Mouse (Mus musculus) embryo, embryonic 11 days (tissue): Measurements from ENCODE around the gene Minar1.

ENCODE experiments used
- DNase-seq: peaks from one replicate; pipeline ENCODE4 v3.0.0-alpha.2; 2015

Gene Minar1

DNA sequence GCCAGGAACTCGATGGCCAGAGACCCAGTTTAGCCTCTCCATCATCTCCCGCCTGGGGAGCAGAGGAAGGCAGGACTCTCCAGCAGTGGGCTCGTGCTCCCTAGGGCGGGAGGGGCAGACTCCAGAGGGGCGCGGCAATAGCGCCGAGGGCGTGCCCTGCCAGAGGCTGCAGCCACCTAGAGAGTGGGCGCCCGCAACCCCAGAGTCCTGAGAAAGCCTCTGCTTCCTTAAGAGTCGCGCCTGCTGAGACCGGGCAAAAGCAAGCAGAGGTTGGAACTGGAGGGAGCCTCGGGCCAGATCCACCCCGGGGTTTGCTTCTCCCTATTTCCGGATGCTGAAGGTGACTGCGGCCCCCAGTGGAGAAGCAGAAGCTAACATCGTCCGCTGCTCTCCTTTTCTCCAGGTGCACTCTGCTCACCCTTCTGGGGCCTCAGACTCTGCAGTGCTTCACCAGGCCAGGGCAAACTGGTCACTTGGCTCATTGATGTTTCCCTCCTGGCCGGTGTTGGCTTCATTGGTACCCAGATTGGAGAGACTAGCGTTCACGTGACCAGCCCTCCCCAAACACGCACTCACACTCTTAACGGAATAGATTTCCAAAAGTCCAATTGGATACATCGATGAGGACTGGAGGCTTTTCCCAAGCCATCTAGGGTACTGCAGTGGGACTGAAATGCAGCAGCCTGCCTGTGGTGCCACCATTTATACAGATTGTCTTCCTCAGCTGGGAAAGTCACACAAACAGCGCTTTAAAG lies at the start of gene Minar1:
Gene Minar1 (minus strand): TSS at position 120 of the 755 bp plus-strand sequence.
- peak; percentile 64 for DNase-seq

DNA sequence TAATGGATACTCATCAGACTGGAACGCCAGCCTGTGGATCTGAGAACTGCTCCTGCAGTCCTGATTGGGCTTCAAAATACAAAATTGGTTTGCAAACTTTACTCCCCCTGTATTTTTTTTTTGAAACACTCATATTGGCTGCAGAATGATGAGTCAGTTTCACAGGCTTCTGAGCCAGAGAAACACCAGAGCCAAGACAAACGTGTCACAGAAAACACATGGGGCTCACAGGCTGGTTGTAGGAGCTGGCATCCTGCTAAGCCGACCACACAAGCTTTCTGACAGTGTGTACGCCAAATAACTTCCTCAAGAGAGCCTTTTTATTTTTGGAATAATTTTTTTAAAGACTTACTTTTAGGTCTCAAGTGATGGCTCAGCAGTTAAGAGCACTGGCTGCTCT lies 47.0 kb upstream of the Minar1 start:
- no peak for DNase-seq

DNA sequence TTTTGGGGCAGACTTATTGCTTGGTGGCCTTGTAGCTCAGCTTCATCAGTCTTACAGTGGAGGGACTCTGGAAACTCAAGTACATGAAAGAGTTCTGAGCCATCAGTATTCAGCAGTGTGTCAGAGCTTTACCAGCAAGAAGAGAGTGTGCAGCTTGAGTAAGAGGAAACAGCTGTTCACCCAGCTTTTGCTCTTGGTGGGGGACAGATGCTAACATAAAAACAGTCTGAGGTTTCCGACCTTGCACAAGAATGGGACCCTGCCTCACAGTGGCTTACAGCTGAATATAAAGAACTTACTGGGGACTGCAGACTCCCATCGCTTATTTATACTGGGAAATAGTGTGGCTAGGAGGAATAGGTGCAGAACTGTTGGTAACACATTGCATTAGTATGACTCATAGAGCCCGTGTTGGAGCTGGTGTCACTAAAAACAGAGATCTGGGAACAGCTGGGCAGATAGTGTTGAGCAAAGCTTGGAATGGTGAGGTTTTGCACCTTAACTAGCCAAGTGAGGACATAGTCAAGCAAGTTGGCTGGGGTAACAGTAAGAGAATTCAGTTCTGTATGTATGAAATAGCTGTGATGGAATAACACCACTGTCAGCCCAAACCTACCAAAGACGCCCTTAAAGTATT lies 44.5 kb upstream of the Minar1 start:
- no peak for DNase-seq

- DNase-seq: no peak
These were observed 28.0 kb upstream of the Minar1 start for GRCm38 (mm10) chr9:89650913-89651312.

DNA sequence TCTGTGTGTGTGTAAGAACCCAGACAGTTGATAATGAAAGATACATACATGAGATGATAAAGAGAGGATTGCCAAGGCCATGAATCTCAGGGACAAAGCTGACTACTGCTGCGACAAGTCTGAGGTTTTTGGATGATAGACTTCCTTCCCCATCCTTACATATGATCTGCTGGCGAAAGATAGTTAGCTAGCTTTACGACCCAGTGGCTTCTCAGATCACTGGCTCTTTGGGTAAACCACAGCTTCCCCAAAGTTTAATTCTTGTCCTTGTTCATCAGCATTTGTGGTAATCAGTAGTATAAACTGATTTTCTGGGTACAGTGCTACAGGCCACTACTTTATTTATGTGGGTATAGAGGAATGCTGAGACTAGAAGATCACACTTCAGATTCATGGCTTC lies 14.5 kb upstream of the Minar1 start:
- no peak for DNase-seq

- peak; percentile 51 for DNase-seq
These were observed 474 bp downstream of the Minar1 start for GRCm38 (mm10) chr9:89622296-89623005.

GRCm38 (mm10) chr9:89621750-89622149 lies 1.2 kb downstream of the Minar1 start:
- no peak for DNase-seq

- no peak for DNase-seq
These were observed 2.6 kb downstream of the Minar1 start for GRCm38 (mm10) chr9:89620347-89620746.

DNA sequence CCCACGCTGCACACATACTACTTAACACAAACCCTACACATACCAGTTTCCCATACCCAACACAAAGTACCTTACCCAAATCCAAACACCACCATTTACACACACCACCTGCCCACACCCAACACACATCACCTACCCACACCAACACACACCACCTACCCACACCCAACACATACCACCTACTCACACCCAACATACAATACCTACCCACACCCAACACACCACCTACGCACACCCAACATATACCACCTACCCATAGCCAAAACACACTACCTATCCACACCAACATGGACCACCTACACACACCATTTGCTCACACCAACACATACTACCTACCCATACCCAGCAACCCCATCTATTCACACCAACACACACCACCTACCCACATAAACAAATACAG lies 6.0 kb downstream of the Minar1 start:
- no peak for DNase-seq

GRCm38 (mm10) chr9:89610592-89610991 lies 12.3 kb downstream of the Minar1 start:
- no peak for DNase-seq

GRCm38 (mm10) chr9:89607321-89607720 lies 15.6 kb downstream of the Minar1 start:
- DNase-seq: no peak

DNA sequence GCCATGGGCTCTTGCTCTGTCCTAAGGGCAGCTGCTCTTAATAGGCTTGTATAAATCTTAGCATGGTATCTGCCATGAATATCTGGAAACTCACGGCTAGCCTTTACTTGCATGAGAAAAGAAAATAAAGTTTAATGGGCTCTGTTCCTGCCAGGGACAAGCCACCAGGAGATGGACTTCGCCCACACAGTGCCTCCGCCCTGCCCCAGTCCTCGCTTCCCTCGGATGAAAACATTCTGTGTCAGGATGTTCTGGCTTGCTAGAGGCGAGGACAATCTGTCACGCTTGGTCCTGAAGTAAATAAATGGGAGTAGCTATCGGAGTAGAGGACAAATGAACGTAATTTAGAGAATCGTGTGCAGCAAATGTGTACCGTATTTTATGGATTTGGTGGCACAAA lies 16.7 kb downstream of the Minar1 start:
- DNase-seq: no peak

DNA sequence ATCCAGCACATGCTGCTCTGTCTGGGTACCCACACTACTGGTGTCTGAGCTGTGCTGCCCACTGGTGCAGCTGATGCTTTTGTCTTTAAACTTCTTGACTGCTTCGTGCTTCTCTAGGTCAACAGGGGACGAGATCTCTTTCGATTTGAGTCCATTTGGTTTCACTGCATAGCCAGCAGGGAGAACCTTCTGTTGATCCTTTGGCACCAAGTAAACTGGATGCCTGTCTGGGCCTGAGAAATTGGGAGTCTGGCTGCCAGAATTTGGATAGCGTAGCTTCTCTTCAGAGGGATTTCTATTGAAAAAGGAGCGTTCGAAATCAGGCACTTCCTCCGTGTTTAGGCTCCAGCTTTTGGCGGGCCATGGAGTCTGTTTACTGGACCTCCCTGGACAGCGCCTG lies 21.0 kb downstream of the Minar1 start:
- DNase-seq: no peak

DNA sequence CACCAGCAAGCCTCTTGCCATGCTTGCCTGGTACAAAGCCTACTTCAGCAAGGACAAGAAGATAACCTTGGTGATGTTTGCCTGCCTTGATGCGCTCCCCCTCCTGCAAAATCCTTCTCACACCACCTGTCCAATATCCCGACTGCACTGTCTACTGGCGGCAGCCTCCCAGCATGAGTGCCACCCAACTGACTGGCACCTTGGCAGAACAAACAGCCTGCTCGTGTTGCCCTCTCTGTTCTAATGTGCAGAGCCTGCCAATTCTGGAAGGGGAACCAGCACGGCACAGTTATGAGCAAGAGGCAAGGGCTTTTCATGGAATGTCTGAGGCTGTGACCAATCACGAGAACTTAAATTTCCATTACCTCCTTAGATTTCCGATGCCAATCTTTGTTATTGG lies 22.2 kb downstream of the Minar1 start:
- DNase-seq: no peak

GRCm38 (mm10) chr9:89597071-89597470 lies 25.9 kb downstream of the Minar1 start:
- DNase-seq: no peak

DNA sequence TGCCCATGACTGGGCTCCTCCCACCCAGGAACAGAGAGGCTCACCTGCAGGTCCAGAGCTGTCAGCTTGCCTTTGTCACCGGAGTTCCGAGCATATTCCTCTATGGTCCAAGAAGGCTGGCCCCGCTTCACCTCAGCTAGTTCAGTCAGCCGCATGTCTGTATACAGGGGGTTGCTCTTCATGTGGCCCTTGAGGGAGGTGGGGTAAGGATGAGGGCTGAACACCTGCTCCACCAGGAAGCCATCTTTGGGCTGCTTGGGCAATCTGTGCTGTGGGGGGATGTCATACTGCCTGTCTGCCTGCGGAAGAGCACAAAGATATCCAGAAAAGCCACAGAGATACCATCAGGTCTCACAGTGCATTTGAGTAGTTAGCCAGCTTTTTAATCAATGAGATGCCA lies 26.5 kb downstream of the Minar1 start:
- no peak for DNase-seq

DNA sequence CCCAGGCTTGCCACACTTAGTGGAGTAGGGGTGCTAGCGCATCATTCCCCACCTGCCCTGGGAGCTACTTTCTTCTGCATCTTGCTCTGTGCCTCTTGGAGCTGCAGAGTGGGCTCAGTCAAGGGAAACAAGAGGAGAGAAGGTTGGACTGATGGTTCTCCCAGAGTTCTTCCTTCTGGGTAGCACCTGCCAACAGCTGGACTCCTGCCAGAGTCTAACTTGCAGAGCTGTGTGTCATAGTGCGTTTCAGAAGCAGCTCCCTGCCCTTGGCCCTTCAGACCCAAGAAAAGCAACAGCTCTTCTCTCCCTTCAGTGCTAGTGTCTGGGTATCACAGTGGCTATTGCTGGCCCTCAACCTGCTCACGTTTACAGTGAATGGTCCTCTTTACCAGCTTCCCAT lies 30.5 kb downstream of the Minar1 start:
- DNase-seq: no peak

GRCm38 (mm10) chr9:89578422-89578821 lies 44.5 kb downstream of the Minar1 start:
- no peak for DNase-seq

DNA sequence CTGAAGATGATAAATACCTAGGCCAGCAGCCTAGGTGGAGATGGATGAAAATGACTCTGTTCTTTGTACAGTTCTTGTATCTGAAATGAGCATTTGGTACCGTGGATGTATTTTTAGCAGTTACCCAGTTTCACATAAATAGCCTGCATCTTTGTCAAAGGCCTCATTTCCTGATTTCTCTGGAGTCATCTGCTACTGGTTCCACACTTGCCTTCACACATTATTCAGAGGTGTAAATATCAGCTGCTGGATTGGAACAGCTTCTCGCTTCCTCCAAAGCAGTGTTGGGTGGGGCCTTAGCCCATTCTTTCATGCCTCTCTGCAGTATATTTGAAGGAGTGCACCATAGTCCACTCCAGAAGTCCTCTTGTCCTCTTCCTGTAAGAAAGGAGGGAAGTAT lies 70.3 kb downstream of the Minar1 start:
- no peak for DNase-seq
